Mouse (Mus musculus): ENCODE results near the gene Enam. TPM values are rescaled to one million over a fixed set of nuclear protein-coding genes. Genes with fewer than 3 reads are reported as not detected.
A peak's percentile ranks its signal among the peaks of the same experiment; 100 is the strongest.
"Not testable (repeated sequence)": the region's sequence is repeated elsewhere in the genome, so short reads cannot be mapped to it uniquely, and the experiment has no call there.

The Enam gene
- total RNA-seq, 1 experiment = not detected

- Histone ChIP-seq H3K27ac (ENCODE audit: insufficient read depth, low read depth, low read length, poor library complexity, severe bottlenecking) (no peak overlapping the region), H3K36me3 (ENCODE audit: control insufficient read depth, insufficient read depth, low read length, poor library complexity, severe bottlenecking) (no peaks in the 10 kb centered on the region), H3K9me3 (ENCODE audit: control insufficient read depth, insufficient read depth, low read depth, low read length) (no peaks in the 10 kb centered on the region), H3K4me1 (ENCODE audit: control insufficient read depth in 2 of 2, insufficient read depth in 2 of 2, low read length in 2 of 2, poor library complexity in 1 of 2) (no peaks in the 10 kb centered on the region), H3K9ac (ENCODE audit: insufficient read depth, low read depth, low read length, poor library complexity, severe bottlenecking) (no peak overlapping the region), H3K4me3 (ENCODE audit: insufficient read depth in 1 of 2, low read depth in 1 of 2, low read length in 2 of 2, poor library complexity in 1 of 2, severe bottlenecking in 1 of 2) (no peak overlapping the region)
- in situ Hi-C loops (cut with MboI; ENCODE audit: low sequenced_read_pairs in 2 of 2, unreplicated experiment in 2 of 2) = no loop called here
- no peak for DNase-seq (ENCODE audit: low read depth, low spot score)
- TF ChIP-seq MAFK (IDR thresholded peaks at IDR 0.05; ENCODE audit: insufficient read depth, low read depth, low read length) (no peak), ZNF384 (IDR thresholded peaks at IDR 0.05; ENCODE audit: low read depth, low read length) (no peak), ZC3H11A (IDR thresholded peaks at IDR 0.05; ENCODE audit: borderline replicate concordance, low read depth, low read length) (no peak), CHD2 (IDR thresholded peaks at IDR 0.05; ENCODE audit: low read depth, low read length) (no peak), HCFC1 (IDR thresholded peaks at IDR 0.05; ENCODE audit: borderline replicate concordance, insufficient read depth, low read length) (no peak)
Measured at GRCm38 (mm10) chr5:88542651-88543282, 55.0 kb downstream of the Enam start.

DNA sequence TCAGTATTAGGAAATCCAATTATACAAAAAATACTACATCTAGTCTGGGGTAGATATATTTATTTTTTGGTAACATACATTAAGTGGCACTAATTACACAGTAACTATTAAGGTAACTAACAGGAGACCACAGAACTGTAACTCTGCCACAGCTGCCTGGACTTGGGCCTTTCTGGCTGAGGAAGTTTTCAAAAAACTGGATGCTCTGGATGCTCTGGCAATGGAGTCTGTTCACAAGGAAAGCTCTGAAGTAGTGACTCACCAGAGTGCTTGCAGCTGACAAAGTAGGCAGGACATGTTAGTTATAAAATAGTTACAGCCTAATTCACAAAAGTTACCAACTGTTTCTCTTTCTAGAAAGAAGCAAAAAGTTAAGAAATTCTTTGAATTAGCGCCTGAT lies 56.6 kb downstream of the Enam start:
- H3K27ac ChIP-seq (ENCODE audit: insufficient read depth, low read depth, low read length, poor library complexity, severe bottlenecking); H3K4me1 ChIP-seq (ENCODE audit: control insufficient read depth in 2 of 2, insufficient read depth in 2 of 2, low read length in 2 of 2, poor library complexity in 1 of 2); DNase-seq (ENCODE audit: low read depth, low spot score); H3K9ac ChIP-seq (ENCODE audit: insufficient read depth, low read depth, low read length, poor library complexity, severe bottlenecking); in situ Hi-C loops (cut with MboI; ENCODE audit: low sequenced_read_pairs in 2 of 2, unreplicated experiment in 2 of 2); H3K36me3 ChIP-seq (ENCODE audit: control insufficient read depth, insufficient read depth, low read length, poor library complexity, severe bottlenecking); H3K4me3 ChIP-seq (ENCODE audit: insufficient read depth in 1 of 2, low read depth in 1 of 2, low read length in 2 of 2, poor library complexity in 1 of 2, severe bottlenecking in 1 of 2); H3K9me3 ChIP-seq (ENCODE audit: control insufficient read depth, insufficient read depth, low read depth, low read length): not testable (repeated sequence)

DNA sequence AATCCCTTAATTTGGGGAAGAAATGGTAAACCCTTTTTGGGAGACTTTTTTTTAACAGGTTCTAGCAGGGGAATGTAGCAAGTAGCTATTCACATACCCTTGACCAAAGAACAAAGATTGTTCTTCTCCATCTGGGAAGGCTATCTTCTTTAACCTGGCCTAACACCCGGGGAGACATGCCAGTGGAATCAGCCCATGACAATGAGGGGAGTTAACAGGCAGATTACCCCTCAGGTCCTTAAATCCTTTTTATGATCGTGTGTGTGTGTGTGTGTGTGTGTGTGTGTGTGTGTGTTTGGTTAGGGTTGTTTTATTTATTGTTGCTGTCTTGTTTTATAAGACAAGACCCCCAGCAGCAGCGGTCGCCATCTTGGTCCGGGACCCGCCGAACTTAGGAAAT lies 57.8 kb downstream of the Enam start:
- Histone ChIP-seq H3K27ac (ENCODE audit: insufficient read depth, low read depth, low read length, poor library complexity, severe bottlenecking) (no peak overlapping the region), H3K4me1 (ENCODE audit: control insufficient read depth in 2 of 2, insufficient read depth in 2 of 2, low read length in 2 of 2, poor library complexity in 1 of 2) (no peaks in the 10 kb centered on the region), H3K4me3 (ENCODE audit: insufficient read depth in 1 of 2, low read depth in 1 of 2, low read length in 2 of 2, poor library complexity in 1 of 2, severe bottlenecking in 1 of 2) (peak overlapping the region; percentile 57 to 63), H3K9me3 (ENCODE audit: control insufficient read depth, insufficient read depth, low read depth, low read length) (no peaks in the 10 kb centered on the region), H3K36me3 (ENCODE audit: control insufficient read depth, insufficient read depth, low read length, poor library complexity, severe bottlenecking) (no peaks in the 10 kb centered on the region), H3K9ac (ENCODE audit: insufficient read depth, low read depth, low read length, poor library complexity, severe bottlenecking) (peak overlapping the region; percentile 66)
- no peak for DNase-seq (ENCODE audit: low read depth, low spot score)
- TF ChIP-seq CHD2 (IDR thresholded peaks at IDR 0.05; ENCODE audit: low read depth, low read length) (no peak), MAFK (IDR thresholded peaks at IDR 0.05; ENCODE audit: insufficient read depth, low read depth, low read length) (no peak), HCFC1 (IDR thresholded peaks at IDR 0.05; ENCODE audit: borderline replicate concordance, insufficient read depth, low read length) (no peak), ZC3H11A (IDR thresholded peaks at IDR 0.05; ENCODE audit: borderline replicate concordance, low read depth, low read length) (no peak), ZNF384 (IDR thresholded peaks at IDR 0.05; ENCODE audit: low read depth, low read length) (no peak)
- in situ Hi-C loops (cut with MboI; ENCODE audit: low sequenced_read_pairs in 2 of 2, unreplicated experiment in 2 of 2) = no loop called here

DNA sequence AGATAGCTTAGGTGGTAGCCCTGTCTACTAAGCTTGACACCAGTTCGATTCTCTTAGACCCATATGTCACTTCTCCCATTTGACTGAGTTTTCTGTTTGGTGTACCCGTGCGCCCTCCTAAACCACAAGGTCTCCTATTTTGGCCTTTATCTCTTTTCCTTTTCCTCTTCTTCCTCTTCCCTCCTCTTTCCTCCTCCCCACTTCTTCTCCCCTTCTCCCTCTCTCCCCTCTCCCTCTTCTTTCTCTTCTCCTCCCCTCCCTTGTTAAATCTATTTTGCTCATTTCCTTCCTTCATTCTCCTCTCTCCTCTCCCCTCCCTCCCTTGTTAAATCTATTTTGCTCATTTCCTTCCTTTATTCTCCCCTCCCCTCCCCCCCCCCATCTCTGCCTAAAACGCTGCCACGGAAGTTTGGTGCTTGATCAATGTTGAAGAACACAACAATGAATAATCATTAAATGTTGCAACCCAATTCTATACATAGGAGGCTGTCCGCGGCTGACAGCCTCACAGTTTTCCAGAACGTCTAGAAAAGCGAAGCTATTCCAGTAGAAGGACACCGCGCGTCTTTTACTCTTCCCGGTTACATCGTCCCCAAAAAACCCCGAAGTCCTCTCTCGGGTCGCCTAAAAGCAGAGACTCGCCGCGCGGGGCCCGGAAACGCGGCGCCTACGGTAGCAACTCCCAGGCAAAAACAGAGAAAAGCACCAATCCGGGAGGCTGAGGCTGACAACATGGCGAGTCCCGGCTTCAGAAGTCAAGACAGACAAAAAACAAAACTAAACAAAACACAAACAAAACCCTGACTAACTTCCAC lies 65.7 kb downstream of the Enam start:
- Histone ChIP-seq H3K36me3 (ENCODE audit: control insufficient read depth, insufficient read depth, low read length, poor library complexity, severe bottlenecking) (peaks cover 8% of the 10 kb centered on the region), H3K4me3 (ENCODE audit: insufficient read depth in 1 of 2, low read depth in 1 of 2, low read length in 2 of 2, poor library complexity in 1 of 2, severe bottlenecking in 1 of 2) (peak overlapping the region; percentile 75 to 80), H3K4me1 (ENCODE audit: control insufficient read depth in 2 of 2, insufficient read depth in 2 of 2, low read length in 2 of 2, poor library complexity in 1 of 2) (no peaks in the 10 kb centered on the region; a peak in 2 of 4 replicates), H3K9me3 (ENCODE audit: control insufficient read depth, insufficient read depth, low read depth, low read length) (no peaks in the 10 kb centered on the region), H3K27ac (ENCODE audit: insufficient read depth, low read depth, low read length, poor library complexity, severe bottlenecking) (peak overlapping the region; percentile 75), H3K9ac (ENCODE audit: insufficient read depth, low read depth, low read length, poor library complexity, severe bottlenecking) (peak overlapping the region; percentile 92)
- TF ChIP-seq HCFC1 (IDR thresholded peaks at IDR 0.05; ENCODE audit: borderline replicate concordance, insufficient read depth, low read length) = no peak
- TF ChIP-seq CHD2 (IDR thresholded peaks at IDR 0.05; ENCODE audit: low read depth, low read length) = no peak
- no peak for TF ChIP-seq ZNF384 (IDR thresholded peaks at IDR 0.05; ENCODE audit: low read depth, low read length)
- no peak for TF ChIP-seq MAFK (IDR thresholded peaks at IDR 0.05; ENCODE audit: insufficient read depth, low read depth, low read length)
- TF ChIP-seq ZC3H11A (IDR thresholded peaks at IDR 0.05; ENCODE audit: borderline replicate concordance, low read depth, low read length) = no peak
- in situ Hi-C loops (cut with MboI; ENCODE audit: low sequenced_read_pairs in 2 of 2, unreplicated experiment in 2 of 2) = no loop called here
- DNase-seq (ENCODE audit: low read depth, low spot score) = no peak
